Mouse (Mus musculus) spleen, adult 2 months (tissue): ENCODE data around the gene Sost. TPM values are rescaled to one million over a fixed set of nuclear protein-coding genes. Genes with fewer than 3 reads are reported as not detected.

Source experiments
- DNase-seq, 2 experiments: peaks; one replicate each; pipeline versions ENCODE4 v3.0.0 to v3.0.0-alpha.2; 2012 to 2021; ENCODE audit warnings: low spot score in 2 of 2, low read depth in 1 of 2
- H3K27ac ChIP-seq: fragments of 200-500 bp; 2 replicates; pipeline ENCODE4 v1.5.1; 2012; ENCODE audit warnings: low read length, inconsistent platforms; ENCODE audit not compliant: insufficient read depth
- H3K27me3 ChIP-seq: fragments of 200-500 bp; 2 replicates; pipeline ENCODE4 v1.6.1; 2012; ENCODE audit warnings: mild to moderate bottlenecking, moderate library complexity, low read length, inconsistent platforms; ENCODE audit not compliant: control insufficient read depth, insufficient read depth
- H3K36me3 ChIP-seq: fragments of 200-500 bp; 2 replicates; pipeline ENCODE4 v1.6.1; 2012; ENCODE audit warnings: mild to moderate bottlenecking, low read length, inconsistent platforms; ENCODE audit not compliant: control insufficient read depth, insufficient read depth
- H3K4me1 ChIP-seq: fragments of 200-500 bp; 2 replicates; pipeline ENCODE4 v1.6.1; 2011; ENCODE audit warnings: inconsistent platforms; ENCODE audit not compliant: control insufficient read depth, insufficient read depth, insufficient read length
- H3K4me3 ChIP-seq: fragments of 200-500 bp; 2 replicates; pipeline ENCODE4 v1.5.1; 2011; ENCODE audit warnings: mild to moderate bottlenecking, inconsistent platforms; ENCODE audit not compliant: insufficient read depth, insufficient read length; ENCODE audit errors: extremely low read depth
- CTCF ChIP-seq: fragments of 200-500 bp; IDR thresholded peaks from 2 replicates; pipeline ENCODE4 v1.5.1; 2011; ENCODE audit warnings: mild to moderate bottlenecking, inconsistent platforms; ENCODE audit not compliant: insufficient read depth, insufficient read length, insufficient replicate concordance; ENCODE audit errors: extremely low read depth
- POLR2A ChIP-seq: fragments of 200-500 bp; IDR thresholded peaks from 2 replicates; pipeline ENCODE4 v1.6.1; 2011; ENCODE audit warnings: low read depth, low read length, inconsistent platforms
- WGBS: fragments of 180-500 bp; shearing (Covaris S2); methylation state at CpG from one replicate; pipeline ENCODE4 v1.1.7; 2018; 5-methylcytosine and 5-hydroxymethylcytosine counted together
- polyA plus RNA-seq: library from polyadenylated mRNA; depleted of rRNA; stranded (reverse); fragments of >200 nt; gene quantifications from 2 replicates; pipeline ENCODE4 v1.2.3, GENCODE M21; 2012

Sost gene
- polyA plus RNA-seq, 1 experiment: 0.05 TPM

GRCm38 (mm10) chr11:101953441-101953840 lies 13.4 kb downstream of the Sost start:
- 5% methylated on average over 4 of the region's 4 CpGs for WGBS
- H3K36me3 ChIP-seq: no peaks in the 10 kb centered on the region
- no peaks in the 10 kb centered on the region; the same call in 1 of the 2 replicates for H3K27me3 ChIP-seq
- H3K27ac ChIP-seq: no peak overlapping the region
- TF ChIP-seq POLR2A (no peak), CTCF (no peak)
- H3K4me1 ChIP-seq: peaks cover 8% of the 10 kb centered on the region; the same call in 1 of the 2 replicates
- no peak overlapping the region for H3K4me3 ChIP-seq
- no peak for DNase-seq

GRCm38 (mm10) chr11:101952541-101953341 lies 14.1 kb downstream of the Sost start:
- Histone ChIP-seq H3K36me3 (no peaks in the 10 kb centered on the region), H3K27ac (no peak overlapping the region), H3K4me3 (no peak overlapping the region), H3K27me3 (no peaks in the 10 kb centered on the region; the same call in 1 of the 2 replicates), H3K4me1 (peaks cover 8% of the 10 kb centered on the region; the same call in 1 of the 2 replicates)
- peak in 1 of 2 experiments; percentile 65 for DNase-seq
- 3% methylated on average over 24 of the region's 24 CpGs for WGBS
- no peak for TF ChIP-seq POLR2A
- no peak for TF ChIP-seq CTCF

- Histone ChIP-seq H3K27ac (no peak overlapping the region), H3K4me3 (no peak overlapping the region), H3K4me1 (peaks cover 8% of the 10 kb centered on the region; the same call in 1 of the 2 replicates), H3K27me3 (no peaks in the 10 kb centered on the region), H3K36me3 (no peaks in the 10 kb centered on the region)
- TF ChIP-seq POLR2A: no peak
- DNase-seq: no peak
- 88% methylated on average over 5 of the region's 5 CpGs for WGBS
Measured at GRCm38 (mm10) chr11:101950021-101950420, 16.8 kb downstream of the Sost start.

GRCm38 (mm10) chr11:101946525-101946924 lies 20.3 kb downstream of the Sost start:
- TF ChIP-seq POLR2A (no peak), CTCF (no peak)
- DNase-seq: no peak
- 51% methylated on average over 5 of the region's 5 CpGs for WGBS
- no peak overlapping the region for H3K27ac ChIP-seq
- H3K4me3 ChIP-seq: no peak overlapping the region
- no peaks in the 10 kb centered on the region for H3K36me3 ChIP-seq
- no peaks in the 10 kb centered on the region for H3K27me3 ChIP-seq
- H3K4me1 ChIP-seq: no peaks in the 10 kb centered on the region

GRCm38 (mm10) chr11:101943055-101943454 lies 23.8 kb downstream of the Sost start:
- no peak for DNase-seq
- no peak for TF ChIP-seq CTCF
- no peak for TF ChIP-seq POLR2A
- Histone ChIP-seq H3K4me1 (no peaks in the 10 kb centered on the region), H3K4me3 (no peak overlapping the region), H3K27me3 (no peaks in the 10 kb centered on the region), H3K27ac (no peak overlapping the region), H3K36me3 (no peaks in the 10 kb centered on the region)
- 15% methylated on average over 3 of the region's 3 CpGs for WGBS

- no peak overlapping the region for H3K4me3 ChIP-seq
- H3K27me3 ChIP-seq: peaks cover 6% of the 10 kb centered on the region; the same call in 1 of the 2 replicates
- no peak overlapping the region for H3K27ac ChIP-seq
- H3K36me3 ChIP-seq: no peaks in the 10 kb centered on the region
- WGBS: 5% methylated on average over 32 of the region's 32 CpGs
- no peak for DNase-seq
- no peak for TF ChIP-seq CTCF
- no peak for TF ChIP-seq POLR2A
- H3K4me1 ChIP-seq: no peaks in the 10 kb centered on the region; the same call in 1 of the 2 replicates
Measured at GRCm38 (mm10) chr11:101937108-101937507, 29.7 kb downstream of the Sost start.

- H3K4me1 ChIP-seq: no peaks in the 10 kb centered on the region; the same call in 1 of the 2 replicates
- no peak overlapping the region for H3K4me3 ChIP-seq
- no peak overlapping the region for H3K27ac ChIP-seq
- no peaks in the 10 kb centered on the region for H3K36me3 ChIP-seq
- peaks cover 6% of the 10 kb centered on the region; the same call in 1 of the 2 replicates for H3K27me3 ChIP-seq
- TF ChIP-seq CTCF: no peak
- no peak for DNase-seq
- WGBS: 71% methylated on average over 7 of the region's 7 CpGs
Measured at GRCm38 (mm10) chr11:101936421-101936820, 30.4 kb downstream of the Sost start.
